Mouse (Mus musculus) midbrain, embryonic 10.5 days (tissue): ENCODE measurements around the gene Vmn1r219. TPM values are rescaled to one million over a fixed set of nuclear protein-coding genes. Genes with fewer than 3 reads are reported as not detected.

Experiments
- polyA plus RNA-seq: library from polyadenylated mRNA; unstranded; fragments of >200 nt; fragmentation: Nextera tagmentation; extraction: Ambion mirVana; gene quantifications from 2 replicates; pipeline ENCODE4 v1.2.1, GENCODE M21; 2016

Vmn1r219 gene
- polyA plus RNA-seq, 1 experiment from 2014 or later, result not detected

Other genes starting within 250 kb of the Vmn1r219 start
- not detected in 2 replicates for gene Vmn1r213, start 151.7 kb upstream of the Vmn1r219 start, polyA plus RNA-seq
- gene Vmn1r214, start 128.9 kb upstream of the Vmn1r219 start, polyA plus RNA-seq, result not detected in 2 replicates
- not detected in 2 replicates for gene Vmn1r215, start 91.3 kb upstream of the Vmn1r219 start, polyA plus RNA-seq
- gene Vmn1r217, start 41.1 kb upstream of the Vmn1r219 start, polyA plus RNA-seq, result not detected in 2 replicates
- not detected in 2 replicates for gene Vmn1r218, start 26.2 kb upstream of the Vmn1r219 start, polyA plus RNA-seq
- not detected in 2 replicates for gene Vmn1r220, start 28.7 kb downstream of the Vmn1r219 start, polyA plus RNA-seq
- gene Vmn1r221, start 54.8 kb downstream of the Vmn1r219 start, polyA plus RNA-seq, result not detected in 2 replicates
- gene Vmn1r222, start 76.6 kb downstream of the Vmn1r219 start, polyA plus RNA-seq, result not detected in 2 replicates
- gene Vmn1r223, start 87.8 kb downstream of the Vmn1r219 start, polyA plus RNA-seq, result not detected in 2 replicates
- gene Zfp322a, start 209.9 kb downstream of the Vmn1r219 start, polyA plus RNA-seq, result 55.6 and 58.6 TPM in 2 replicates